Mouse (Mus musculus): ENCODE measurements around the gene Chgb. TPM values are rescaled to one million over a fixed set of nuclear protein-coding genes. Genes with fewer than 3 reads are reported as not detected.

Gene Chgb
- polyA plus RNA-seq, 1 experiment from 2014 or later, result 60.0 TPM

- ATAC-seq, result no peak
- WGBS, result 91% methylated on average over 2 of the region's 2 CpGs
- Histone ChIP-seq H3K4me1 (ENCODE audit: control insufficient read depth, insufficient read depth, low read length) (no peaks in the 10 kb centered on the region), H3K27ac (ENCODE audit: low read length) (no peak overlapping the region), H3K9me3 (ENCODE audit: control insufficient read depth, low read length) (no peaks in the 10 kb centered on the region), H3K27me3 (replicated peaks; ENCODE audit: control insufficient read depth, insufficient read depth, low read length) (no peaks in the 10 kb centered on the region), H3K9ac (ENCODE audit: low read depth, low read length) (no peak overlapping the region), H3K36me3 (ENCODE audit: control insufficient read depth, insufficient read depth, low read length) (0 out of 2 replicates have a peak, but pooled peaks cover 5% of the 10 kb centered on the region), H3K4me3 (ENCODE audit: low read length) (no peak overlapping the region), H3K4me2 (ENCODE audit: low read depth, low read length) (no peak overlapping the region)
These were observed 21.9 kb downstream of the Chgb start for GRCm38 (mm10) chr2:132802976-132803375.

- Histone ChIP-seq H3K27ac (ENCODE audit: low read length) (peak within 1 kb of the TSS; percentile 79), H3K4me1 (ENCODE audit: control insufficient read depth, insufficient read depth, low read length) (peaks cover 12% of the 10 kb centered on the region), H3K4me3 (ENCODE audit: low read length) (peak within 1 kb of the TSS; percentile 75), H3K9ac (ENCODE audit: low read depth, low read length) (peak within 1 kb of the TSS; percentile 83), H3K4me2 (ENCODE audit: low read depth, low read length) (peak within 1 kb of the TSS; percentile 75), H3K36me3 (ENCODE audit: control insufficient read depth, insufficient read depth, low read length) (no peaks in the 10 kb centered on the region), H3K27me3 (replicated peaks; ENCODE audit: control insufficient read depth, insufficient read depth, low read length) (no peaks in the 10 kb centered on the region), H3K9me3 (ENCODE audit: control insufficient read depth, low read length) (no peaks in the 10 kb centered on the region)
- WGBS, result under 1% methylated on average over 59 of the region's 59 CpGs
- ATAC-seq, result peak; percentile 100
These were observed 34.7 kb downstream of the Chgb start, which contains the start of the genes Trmt6 and Mcm8 for GRCm38 (mm10) chr2:132815608-132816314. Trmt6 (minus strand) TSS chr2:132816055. Mcm8 (plus strand) TSS chr2:132816141.

GRCm38 (mm10) chr2:132841071-132841470 lies 60.0 kb downstream of the Chgb start:
- Histone ChIP-seq H3K4me3 (ENCODE audit: low read length) (no peak overlapping the region), H3K27me3 (replicated peaks; ENCODE audit: control insufficient read depth, insufficient read depth, low read length) (no peaks in the 10 kb centered on the region), H3K9ac (ENCODE audit: low read depth, low read length) (no peak overlapping the region), H3K4me2 (ENCODE audit: low read depth, low read length) (no peak overlapping the region), H3K36me3 (ENCODE audit: control insufficient read depth, insufficient read depth, low read length) (0 out of 2 replicates have a peak, but pooled peaks cover 5% of the 10 kb centered on the region), H3K4me1 (ENCODE audit: control insufficient read depth, insufficient read depth, low read length) (no peaks in the 10 kb centered on the region), H3K27ac (ENCODE audit: low read length) (no peak overlapping the region), H3K9me3 (ENCODE audit: control insufficient read depth, low read length) (no peaks in the 10 kb centered on the region)
- no peak for ATAC-seq
- 95% methylated on average over 4 of the region's 4 CpGs for WGBS

Other genes starting within 250 kb of the Chgb start
- 17.4 and 20.0 TPM in 2 replicates for gene Gpcpd1, start 193.5 kb upstream of the Chgb start, polyA plus RNA-seq (2015; fragmentation: Nextera tagmentation; extraction: Ambion mirVana)
- gene Shld1, start 94.3 kb upstream of the Chgb start, polyA plus RNA-seq (2015; fragmentation: Nextera tagmentation; extraction: Ambion mirVana), result 13.7 and 15.2 TPM in 2 replicates
- gene Trmt6, start 34.8 kb downstream of the Chgb start, polyA plus RNA-seq (2015; fragmentation: Nextera tagmentation; extraction: Ambion mirVana), result 23.2 and 25.2 TPM in 2 replicates
- gene Mcm8, start 34.9 kb downstream of the Chgb start, polyA plus RNA-seq (2015; fragmentation: Nextera tagmentation; extraction: Ambion mirVana), result 10.5 and 10.6 TPM in 2 replicates
- 8.6 and 10.1 TPM in 2 replicates for gene Crls1, start 65.4 kb downstream of the Chgb start, polyA plus RNA-seq (2015; fragmentation: Nextera tagmentation; extraction: Ambion mirVana)
- 7.9 and 10.0 TPM in 2 replicates for gene Lrrn4, start 99.6 kb downstream of the Chgb start, polyA plus RNA-seq (2015; fragmentation: Nextera tagmentation; extraction: Ambion mirVana)
- gene Fermt1, start 164.6 kb downstream of the Chgb start, polyA plus RNA-seq (2015; fragmentation: Nextera tagmentation; extraction: Ambion mirVana), result 52.0 and 53.2 TPM in 2 replicates